Mouse (Mus musculus) left cerebral cortex, adult 11 months (tissue): ENCODE measurements at regions not wholly inside any gene's neighbourhood (a gene's known extent, or its start where the extent isn't known, plus 50 kb on each side); places are given as distances from the start of the nearest gene placed in this dataset.
"Not testable (repeated sequence)": the region's sequence is repeated elsewhere in the genome, so short reads cannot be mapped to it uniquely, and the experiment has no call there.

Experiments
- DNase-seq: peaks from one replicate; pipeline ENCODE4 v3.0.0; 2022; ENCODE audit warnings: low spot score

DNA sequence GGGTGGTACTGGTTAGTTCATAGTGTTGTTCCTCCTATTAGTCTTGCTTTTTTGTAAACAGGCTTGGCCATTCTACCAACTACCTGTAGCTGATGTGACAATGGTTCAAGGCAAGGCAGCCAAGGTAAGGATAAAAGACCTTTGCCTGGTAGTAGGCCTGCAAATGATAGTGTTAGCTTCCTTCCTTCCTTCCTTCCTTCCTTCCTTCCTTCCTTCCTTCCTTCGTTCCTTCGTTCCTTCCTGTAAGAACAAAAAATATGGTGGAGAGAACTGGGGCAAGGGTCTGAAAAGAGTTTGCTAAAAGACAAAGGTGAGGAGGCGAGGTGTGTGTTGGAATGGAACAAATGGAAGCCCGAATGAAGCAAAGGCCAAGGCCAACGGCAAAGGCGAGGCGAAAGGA is 84.8 kb upstream of the Ezh2 start:
- DNase-seq: not testable (repeated sequence)

DNA sequence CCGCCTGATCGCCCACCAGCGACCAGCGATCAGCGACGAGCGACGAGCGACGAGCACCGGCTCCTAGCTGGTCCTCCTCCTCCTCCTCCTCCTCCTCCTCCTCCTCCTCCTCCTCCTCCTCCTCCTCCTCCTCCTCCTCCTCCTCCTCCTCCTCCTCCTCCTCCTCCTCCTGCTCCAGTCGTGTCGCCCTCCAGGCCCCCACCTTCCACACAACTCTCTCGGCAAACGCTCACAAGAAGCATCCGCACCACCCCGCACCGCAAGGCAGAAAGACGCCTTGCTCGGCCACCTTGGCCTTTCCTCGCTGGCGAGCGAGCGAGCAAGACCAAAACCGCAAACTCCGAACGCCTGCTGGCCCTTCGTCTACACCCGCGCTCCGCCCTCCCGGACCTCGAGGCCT is 77.6 kb upstream of the Ezh2 start:
- DNase-seq: not testable (repeated sequence)

DNA sequence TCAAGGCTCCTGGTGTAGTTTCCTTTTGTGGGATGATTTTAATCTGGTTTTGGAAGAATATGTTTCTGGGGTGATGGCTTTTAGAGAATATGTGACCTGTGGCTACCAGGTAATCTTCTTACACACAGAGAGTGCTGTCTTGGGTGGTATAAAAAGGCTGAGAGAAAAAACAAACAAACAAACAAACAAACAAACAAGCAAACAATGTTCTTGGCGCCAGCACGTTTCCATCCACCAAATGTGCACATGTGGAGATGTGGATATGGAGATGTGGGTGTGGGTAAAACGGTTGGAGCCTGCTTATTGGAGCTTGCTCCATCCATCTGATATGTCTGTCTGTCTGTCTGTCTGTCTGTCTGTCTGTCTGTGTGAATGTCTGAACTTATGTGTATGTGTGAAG is 57.7 kb upstream of the Ezh2 start:
- DNase-seq: peak; percentile 79

DNA sequence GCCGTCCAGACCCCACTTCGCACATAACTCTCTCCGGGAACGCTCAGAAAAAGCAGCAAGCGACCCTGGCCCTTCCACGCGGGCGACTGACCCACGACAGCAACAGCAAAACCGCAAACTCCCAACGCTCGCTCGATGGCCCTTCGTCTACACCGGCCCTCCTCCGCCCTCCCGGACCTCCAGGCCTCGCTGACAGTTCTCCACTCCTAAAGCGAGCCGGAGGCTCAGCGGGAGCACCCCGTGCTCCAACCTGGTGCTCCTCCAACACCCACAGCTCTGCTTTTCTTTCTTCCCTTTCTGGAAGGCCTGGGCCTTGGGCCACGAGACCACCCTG is 56.2 kb upstream of the Ezh2 start:
- not testable (repeated sequence) for DNase-seq

DNA sequence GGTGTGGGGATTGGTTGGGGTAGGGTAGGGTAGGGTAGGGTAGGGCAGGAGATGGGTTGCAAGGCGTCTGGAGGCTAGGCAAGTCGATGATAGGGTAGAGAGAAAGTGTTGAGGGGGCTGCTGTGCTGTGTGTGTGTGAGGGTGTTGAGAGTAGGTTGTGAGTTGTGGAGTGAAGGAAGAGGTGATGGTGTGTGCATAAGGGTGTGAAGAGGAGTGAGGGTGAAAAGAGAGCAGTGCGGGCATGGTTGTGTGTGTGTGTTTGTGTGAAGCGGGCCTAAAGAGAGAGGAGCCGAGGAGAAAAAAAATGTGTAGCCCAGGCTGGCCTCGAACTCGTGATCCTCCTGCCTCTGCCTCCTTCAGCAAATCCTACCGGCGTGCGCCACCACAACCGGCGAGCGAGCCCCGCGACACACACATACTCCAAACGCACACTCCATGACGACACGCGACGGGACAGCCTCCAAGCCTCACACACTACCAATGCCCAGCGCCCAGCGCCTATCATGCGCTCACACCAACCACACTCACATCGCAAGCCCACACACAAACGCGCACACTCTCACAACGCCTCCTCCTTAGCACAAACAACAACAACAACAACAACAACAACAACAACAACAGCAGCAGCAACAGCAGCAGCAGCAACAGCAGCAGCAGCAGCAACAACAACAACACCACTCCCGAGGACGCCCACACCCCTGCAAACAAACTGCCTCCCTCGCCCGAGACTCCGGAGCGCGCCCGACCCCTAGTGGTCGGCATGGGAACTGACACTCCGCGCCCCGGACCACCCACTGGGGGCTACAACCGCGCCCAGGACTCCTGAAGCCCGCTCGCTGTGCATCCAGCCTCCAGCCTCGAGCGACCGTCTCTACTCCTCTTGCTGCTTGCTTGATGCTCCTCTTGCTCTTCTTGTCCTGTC is 55.6 kb upstream of the Ezh2 start:
- peak; percentile 95 for DNase-seq

DNA sequence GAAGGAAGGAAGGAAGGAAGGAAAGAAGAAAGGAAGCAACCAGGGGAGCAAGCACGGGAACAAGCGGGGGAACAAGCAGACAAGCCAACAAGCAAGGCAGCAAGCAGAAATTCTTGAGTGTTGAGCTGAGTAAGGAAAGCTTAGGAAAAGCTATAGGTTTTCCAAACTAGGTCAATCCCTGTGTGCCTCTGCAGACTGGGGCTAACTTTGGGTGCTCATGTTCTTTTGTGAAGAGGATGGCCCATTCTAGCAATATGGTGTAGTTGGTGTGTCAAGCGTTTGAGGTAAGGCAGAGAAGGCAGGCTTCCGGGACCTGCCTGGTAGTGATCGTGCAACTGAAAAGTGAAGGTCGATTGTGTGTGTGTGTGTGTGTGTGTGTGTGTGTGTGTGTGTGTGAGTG is 54.8 kb upstream of the Ezh2 start:
- peak; percentile 27 for DNase-seq

DNA sequence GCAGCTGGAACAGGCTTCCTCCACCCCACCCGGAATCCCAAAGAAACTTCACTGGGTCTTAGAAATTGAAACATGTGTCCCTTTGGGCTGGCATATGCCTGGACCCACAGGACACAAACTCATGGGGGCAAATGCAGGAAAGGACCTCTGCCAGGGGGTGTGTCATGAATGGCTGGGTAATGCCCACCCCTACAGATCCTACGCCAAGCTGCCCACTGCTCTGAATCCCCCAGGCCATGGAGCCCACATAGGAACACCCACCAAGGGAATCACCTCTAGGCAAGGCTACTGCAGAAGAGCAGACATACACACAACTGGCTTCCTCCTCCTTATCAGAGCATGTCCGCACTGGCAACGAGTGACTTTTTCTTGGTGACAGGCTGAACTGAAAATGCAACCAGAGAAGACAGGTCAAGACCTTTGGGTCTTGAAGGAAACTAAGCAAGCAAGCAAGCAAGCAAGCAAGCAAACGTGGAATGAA is 54.4 kb upstream of the Ezh2 start:
- DNase-seq: peak; percentile 22

DNA sequence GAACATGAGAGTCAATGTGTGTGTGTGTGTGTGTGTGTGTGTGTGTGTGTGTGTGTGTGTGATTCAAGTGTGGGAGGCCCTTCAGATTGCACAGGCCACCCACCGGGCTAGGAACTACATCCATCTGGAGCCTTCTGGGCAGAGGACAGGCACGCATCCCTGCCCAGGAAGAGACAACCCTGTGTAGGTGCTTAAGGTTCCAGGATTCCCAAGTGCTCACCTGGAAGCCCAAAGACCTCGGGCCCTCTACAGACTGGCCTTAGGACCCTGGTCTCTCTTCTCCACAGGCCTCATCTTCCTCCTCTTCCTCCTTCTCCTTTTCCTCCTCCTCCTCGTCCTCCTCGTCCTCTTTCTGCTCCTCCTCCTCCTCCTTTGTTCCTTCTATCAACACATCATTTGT is 53.8 kb upstream of the Ezh2 start:
- no peak for DNase-seq

DNA sequence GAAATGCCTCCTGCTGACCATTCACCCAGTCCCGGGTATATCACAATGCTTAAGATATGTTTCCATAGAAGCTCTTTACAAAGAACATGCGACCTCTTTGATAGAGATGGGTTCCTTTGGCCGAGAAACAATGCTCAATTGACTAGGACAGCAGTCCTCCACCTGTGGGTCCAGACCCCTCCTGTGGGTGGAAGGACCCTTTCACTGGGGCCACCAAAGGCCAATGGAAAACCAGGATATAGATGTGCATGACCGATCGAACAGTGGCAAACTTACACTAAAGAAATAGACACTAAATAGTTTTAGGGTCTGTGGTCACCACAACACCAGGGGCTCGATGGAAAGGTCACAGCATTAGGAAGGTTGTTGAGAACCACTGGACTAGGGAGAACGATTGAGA is 53.2 kb upstream of the Ezh2 start:
- peak; percentile 13 for DNase-seq

DNA sequence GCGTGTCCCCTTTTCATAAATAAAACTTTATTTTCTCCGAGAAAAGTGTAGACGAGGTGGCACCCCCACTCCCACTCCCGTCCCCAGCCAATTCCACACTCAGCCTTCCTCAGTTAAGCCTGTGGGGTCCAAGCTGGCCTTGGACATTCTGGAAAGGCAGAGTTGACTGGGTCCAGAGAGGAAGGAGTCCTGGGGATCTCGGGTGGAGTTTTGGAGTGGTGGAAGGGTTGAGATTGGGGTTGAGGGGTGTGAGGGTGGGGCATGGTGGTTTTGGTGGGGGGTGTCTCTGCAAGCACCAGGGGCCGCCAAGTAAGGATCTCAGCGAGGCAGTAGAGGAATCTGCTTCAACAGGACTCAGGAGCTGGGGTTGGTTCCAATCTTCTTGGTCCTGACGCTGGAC is 52.7 kb upstream of the Ezh2 start:
- DNase-seq: no peak

DNA sequence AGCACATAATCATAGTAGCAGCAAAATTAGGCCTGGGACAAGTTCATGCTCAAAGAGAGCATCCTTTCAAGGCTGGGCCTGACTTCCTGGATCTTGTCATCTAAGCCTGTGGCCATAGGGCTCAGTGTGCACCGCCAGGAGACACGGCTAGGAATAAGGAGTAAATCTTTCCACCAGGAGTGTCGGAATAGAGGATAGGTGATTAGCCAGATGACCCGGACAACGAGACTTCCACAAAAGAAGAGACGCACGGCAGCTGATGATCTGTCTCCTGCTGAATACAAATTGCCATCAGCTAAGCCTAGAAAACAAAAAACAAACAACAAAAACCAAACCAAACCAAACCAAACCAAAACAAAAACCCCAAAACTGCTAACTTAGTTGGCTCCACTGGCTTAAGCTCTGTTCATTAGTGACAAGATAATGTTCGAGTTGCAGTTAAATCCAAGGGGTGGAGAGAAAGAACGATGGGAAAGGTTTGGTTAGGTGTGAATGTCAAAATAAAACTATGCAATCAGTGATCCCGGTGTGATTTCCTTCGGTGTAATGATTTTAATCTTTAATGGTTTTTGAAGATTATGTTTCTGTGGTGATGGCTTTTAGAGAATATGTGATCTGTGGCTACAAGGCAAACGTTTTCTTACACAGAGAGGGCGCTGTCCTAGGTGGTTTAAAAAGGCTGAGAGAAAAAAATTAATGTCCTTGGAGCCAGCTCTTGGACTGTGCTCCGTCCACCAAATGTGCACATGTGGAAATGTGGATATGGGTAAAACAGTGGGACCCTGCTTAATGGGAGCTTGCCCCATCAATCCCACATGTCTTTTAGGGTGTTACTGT is 51.8 kb upstream of the Ezh2 start:
- peak; percentile 5 for DNase-seq

DNA sequence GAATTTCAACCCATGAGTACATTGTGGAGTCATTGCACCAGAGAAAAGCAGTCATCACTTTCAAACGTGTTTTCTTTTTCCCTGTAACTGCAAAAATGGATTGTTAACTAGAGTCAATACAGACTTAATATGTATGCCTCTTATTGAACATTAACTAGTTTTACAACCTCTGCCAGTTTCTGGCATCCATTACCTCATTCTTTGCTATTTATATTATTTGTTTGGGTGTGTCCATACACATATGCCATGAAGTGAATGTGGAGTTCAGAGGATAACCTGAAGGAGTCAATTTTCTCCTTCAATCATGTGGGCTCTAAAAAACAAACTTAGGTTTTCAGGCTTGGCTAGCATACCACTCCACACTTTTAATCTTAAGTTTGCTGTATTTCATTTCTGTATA is 50.9 kb upstream of the Ezh2 start:
- DNase-seq: no peak
